Mouse (Mus musculus): ENCODE results near the gene Maco1. TPM values are rescaled to one million over a fixed set of nuclear protein-coding genes. Genes with fewer than 3 reads are reported as not detected.
"Not testable (repeated sequence)": the region's sequence is repeated elsewhere in the genome, so short reads cannot be mapped to it uniquely, and the experiment has no call there.

Maco1 gene
- polyA plus RNA-seq, 1 experiment from 2014 or later = 36.8 TPM

- no peak overlapping the region for H3K4me3 ChIP-seq
- H3K27ac ChIP-seq (replicated peaks) = no peak overlapping the region
- no peaks in the 10 kb centered on the region for H3K4me1 ChIP-seq
- DNase-seq (ENCODE audit: low spot score) = no peak
- 91% methylated on average over 11 of the region's 11 CpGs for WGBS
- H3K9me3 ChIP-seq (replicated peaks) = no peaks in the 10 kb centered on the region
- no peaks in the 10 kb centered on the region for H3K27me3 ChIP-seq (ENCODE audit: low read depth, poor library complexity, severe bottlenecking)
- H3K36me3 ChIP-seq = peaks cover 78% of the 10 kb centered on the region
Measured at GRCm38 (mm10) chr4:134827806-134828205, 25.3 kb downstream of the Maco1 start.

DNA sequence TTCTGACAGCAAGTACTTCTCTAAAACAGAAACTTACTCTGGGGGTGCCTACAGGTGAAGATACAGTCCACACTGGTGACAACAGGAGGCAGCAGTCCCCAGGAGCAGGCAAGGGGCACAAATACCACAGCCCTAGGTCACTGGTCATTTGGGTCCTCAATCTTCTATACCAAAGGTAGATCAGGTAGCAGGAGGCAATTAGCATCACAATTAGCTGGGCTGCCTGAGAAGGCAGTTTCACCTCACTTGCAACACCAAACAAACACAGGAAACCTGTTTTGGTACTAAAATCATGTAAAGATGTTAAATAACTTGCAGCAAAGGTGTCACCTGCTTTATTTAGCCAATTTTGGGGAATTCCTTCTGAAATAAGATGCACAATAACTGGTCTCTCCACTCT, 26.8 kb downstream of the Maco1 start:
- Histone ChIP-seq H3K4me1 (no peaks in the 10 kb centered on the region), H3K27me3 (ENCODE audit: low read depth, poor library complexity, severe bottlenecking) (no peaks in the 10 kb centered on the region), H3K27ac (replicated peaks) (no peak overlapping the region), H3K9me3 (replicated peaks) (no peaks in the 10 kb centered on the region), H3K36me3 (peaks cover 67% of the 10 kb centered on the region), H3K4me3 (no peak overlapping the region)
- no peak for DNase-seq (ENCODE audit: low spot score)

GRCm38 (mm10) chr4:134825864-134826263, 27.3 kb downstream of the Maco1 start:
- not testable (repeated sequence) for H3K4me1 ChIP-seq; H3K4me3 ChIP-seq; H3K27ac ChIP-seq (replicated peaks); H3K27me3 ChIP-seq (ENCODE audit: low read depth, poor library complexity, severe bottlenecking); DNase-seq (ENCODE audit: low spot score); H3K9me3 ChIP-seq (replicated peaks)
- H3K36me3 ChIP-seq = peaks cover 62% of the 10 kb centered on the region
- 97% methylated on average over 11 of the region's 11 CpGs for WGBS

GRCm38 (mm10) chr4:134823560-134823959, 29.6 kb downstream of the Maco1 start:
- Histone ChIP-seq H3K27me3 (ENCODE audit: low read depth, poor library complexity, severe bottlenecking) (no peaks in the 10 kb centered on the region), H3K9me3 (replicated peaks) (no peaks in the 10 kb centered on the region), H3K27ac (replicated peaks) (no peak overlapping the region), H3K36me3 (peaks cover 54% of the 10 kb centered on the region), H3K4me3 (no peak overlapping the region), H3K4me1 (no peaks in the 10 kb centered on the region)
- WGBS = 69% methylated on average over 2 of the region's 2 CpGs
- DNase-seq (ENCODE audit: low spot score) = no peak

DNA sequence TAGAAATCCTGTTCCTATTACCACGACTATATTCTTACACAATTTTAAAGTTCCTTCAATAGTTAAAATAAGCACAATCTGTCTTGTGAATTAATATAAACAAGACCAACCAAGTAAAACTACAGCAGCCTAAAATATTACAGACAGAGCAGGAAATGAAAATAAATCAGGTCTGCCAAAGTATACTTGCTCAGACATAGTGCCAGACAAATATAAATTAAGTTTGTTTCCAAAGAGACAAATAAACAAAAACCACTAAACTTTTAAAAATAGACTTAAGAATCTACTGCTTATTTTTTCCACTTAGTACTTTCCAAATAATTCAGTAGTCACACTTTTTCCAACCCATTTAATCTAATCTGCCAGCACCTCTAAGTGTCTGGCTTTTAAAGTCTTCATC, 32.1 kb downstream of the Maco1 start:
- Histone ChIP-seq H3K27me3 (ENCODE audit: low read depth, poor library complexity, severe bottlenecking) (no peaks in the 10 kb centered on the region), H3K4me3 (no peak overlapping the region), H3K36me3 (peaks cover 45% of the 10 kb centered on the region), H3K9me3 (replicated peaks) (no peaks in the 10 kb centered on the region), H3K27ac (replicated peaks) (no peak overlapping the region), H3K4me1 (no peaks in the 10 kb centered on the region)
- no peak for DNase-seq (ENCODE audit: low spot score)
- 87% methylated on average over 1 of the region's 1 CpGs for WGBS

- Histone ChIP-seq H3K4me3 (no peak overlapping the region), H3K27me3 (ENCODE audit: low read depth, poor library complexity, severe bottlenecking) (no peaks in the 10 kb centered on the region), H3K36me3 (peaks cover 38% of the 10 kb centered on the region), H3K27ac (replicated peaks) (no peak overlapping the region), H3K4me1 (no peaks in the 10 kb centered on the region), H3K9me3 (replicated peaks) (no peaks in the 10 kb centered on the region)
- 88% methylated on average over 4 of the region's 4 CpGs for WGBS
- no peak for DNase-seq (ENCODE audit: low spot score)
Measured at GRCm38 (mm10) chr4:134817706-134818105, 35.4 kb downstream of the Maco1 start.

- Histone ChIP-seq H3K9me3 (replicated peaks) (no peaks in the 10 kb centered on the region), H3K27me3 (ENCODE audit: low read depth, poor library complexity, severe bottlenecking) (no peaks in the 10 kb centered on the region), H3K4me1 (no peaks in the 10 kb centered on the region), H3K27ac (replicated peaks) (no peak overlapping the region), H3K4me3 (no peak overlapping the region), H3K36me3 (peaks cover 64% of the 10 kb centered on the region)
- no peak for DNase-seq (ENCODE audit: low spot score)
- 93% methylated on average over 4 of the region's 4 CpGs for WGBS
Measured at GRCm38 (mm10) chr4:134814229-134814571, 38.9 kb downstream of the Maco1 start.

DNA sequence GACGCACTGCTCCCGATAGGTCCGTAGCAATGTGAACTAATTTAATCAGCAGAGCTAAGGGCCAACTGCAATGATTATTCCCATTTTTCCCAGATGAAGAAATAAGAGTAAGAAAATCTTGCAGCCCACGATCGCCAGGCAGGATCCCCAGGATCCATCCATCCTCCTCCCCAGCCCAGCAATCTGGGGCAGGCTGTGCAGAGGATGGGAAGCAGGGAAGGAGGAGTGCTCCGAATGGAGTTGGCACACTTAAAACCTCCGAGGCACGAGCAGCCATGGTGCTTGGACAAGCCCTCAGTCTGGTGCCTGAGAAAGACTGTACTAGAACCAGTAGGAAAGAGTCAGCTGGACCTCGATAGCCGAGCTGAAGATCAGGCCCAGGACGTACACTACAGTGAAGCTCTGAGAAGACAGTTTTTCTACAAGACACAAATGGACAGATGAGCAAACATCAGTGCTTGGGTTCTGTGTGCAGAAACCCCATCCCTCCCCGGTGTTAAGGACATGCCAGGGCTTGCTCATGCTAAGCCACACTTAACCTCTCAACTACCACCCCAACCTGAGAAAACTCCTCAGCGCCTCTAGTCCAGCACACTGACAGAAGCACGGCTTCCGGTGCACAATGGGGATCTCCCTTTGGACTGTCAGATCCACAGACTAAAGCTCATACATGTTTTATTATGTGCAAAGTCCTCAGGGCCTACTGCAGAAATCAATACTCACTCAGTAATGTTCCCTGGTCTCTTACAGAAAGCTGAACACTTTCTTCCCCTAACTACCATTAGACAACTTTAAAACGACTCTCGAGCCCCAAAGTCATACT, 39.5 kb downstream of the Maco1 start:
- Histone ChIP-seq H3K36me3 (peaks cover 69% of the 10 kb centered on the region), H3K27ac (replicated peaks) (no peak overlapping the region), H3K4me1 (no peaks in the 10 kb centered on the region), H3K4me3 (no peak overlapping the region), H3K9me3 (replicated peaks) (no peaks in the 10 kb centered on the region), H3K27me3 (ENCODE audit: low read depth, poor library complexity, severe bottlenecking) (no peaks in the 10 kb centered on the region)
- WGBS = 95% methylated on average over 17 of the region's 17 CpGs
- no peak for DNase-seq (ENCODE audit: low spot score)

DNA sequence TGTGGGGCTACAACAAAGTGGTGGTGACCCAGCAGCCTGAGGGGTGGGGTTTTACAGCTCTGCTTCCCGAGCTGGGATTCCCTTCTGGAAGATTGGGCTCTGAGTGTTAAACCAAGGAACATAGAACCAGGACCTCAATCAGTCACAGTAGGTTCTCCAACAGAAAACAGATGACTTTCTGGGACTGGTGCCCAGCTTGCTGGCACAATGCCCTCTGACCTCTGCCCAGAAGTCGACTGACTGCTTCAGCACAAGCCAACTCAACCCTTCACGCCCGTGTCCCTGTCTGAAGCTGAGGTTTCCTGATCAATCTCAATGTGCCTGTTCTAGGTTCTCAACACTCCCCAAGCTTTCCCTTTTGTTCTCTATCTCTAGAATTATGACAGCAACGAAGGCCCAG, 48.4 kb downstream of the Maco1 start:
- peaks cover 10% of the 10 kb centered on the region; the same call in 1 of the 2 replicates for H3K4me1 ChIP-seq
- H3K36me3 ChIP-seq = peaks cover 92% of the 10 kb centered on the region
- H3K9me3 ChIP-seq (replicated peaks) = no peaks in the 10 kb centered on the region
- 94% methylated on average over 5 of the region's 5 CpGs for WGBS
- H3K4me3 ChIP-seq = no peak overlapping the region
- H3K27ac ChIP-seq (replicated peaks) = no peak overlapping the region
- H3K27me3 ChIP-seq (ENCODE audit: low read depth, poor library complexity, severe bottlenecking) = no peaks in the 10 kb centered on the region
- no peak for DNase-seq (ENCODE audit: low spot score)

- DNase-seq (ENCODE audit: low spot score) = no peak
- H3K27ac ChIP-seq (replicated peaks) = no peak overlapping the region
- H3K4me3 ChIP-seq = no peak overlapping the region
- H3K27me3 ChIP-seq (ENCODE audit: low read depth, poor library complexity, severe bottlenecking) = no peaks in the 10 kb centered on the region
- no peaks in the 10 kb centered on the region for H3K9me3 ChIP-seq (replicated peaks)
- WGBS = 89% methylated on average over 3 of the region's 3 CpGs
- H3K36me3 ChIP-seq = peaks cover 72% of the 10 kb centered on the region
- H3K4me1 ChIP-seq = peaks cover 18% of the 10 kb centered on the region
Measured at GRCm38 (mm10) chr4:134802765-134803164, 50.4 kb downstream of the Maco1 start.

- H3K27ac ChIP-seq (replicated peaks) = no peak overlapping the region
- DNase-seq (ENCODE audit: low spot score) = no peak
- H3K27me3 ChIP-seq (ENCODE audit: low read depth, poor library complexity, severe bottlenecking) = no peaks in the 10 kb centered on the region
- H3K9me3 ChIP-seq (replicated peaks) = no peaks in the 10 kb centered on the region
- peaks cover 18% of the 10 kb centered on the region for H3K4me1 ChIP-seq
- peaks cover 67% of the 10 kb centered on the region for H3K36me3 ChIP-seq
- WGBS = 92% methylated on average over 10 of the region's 10 CpGs
- no peak overlapping the region for H3K4me3 ChIP-seq
Measured at GRCm38 (mm10) chr4:134802155-134802554, 51.0 kb downstream of the Maco1 start.

DNA sequence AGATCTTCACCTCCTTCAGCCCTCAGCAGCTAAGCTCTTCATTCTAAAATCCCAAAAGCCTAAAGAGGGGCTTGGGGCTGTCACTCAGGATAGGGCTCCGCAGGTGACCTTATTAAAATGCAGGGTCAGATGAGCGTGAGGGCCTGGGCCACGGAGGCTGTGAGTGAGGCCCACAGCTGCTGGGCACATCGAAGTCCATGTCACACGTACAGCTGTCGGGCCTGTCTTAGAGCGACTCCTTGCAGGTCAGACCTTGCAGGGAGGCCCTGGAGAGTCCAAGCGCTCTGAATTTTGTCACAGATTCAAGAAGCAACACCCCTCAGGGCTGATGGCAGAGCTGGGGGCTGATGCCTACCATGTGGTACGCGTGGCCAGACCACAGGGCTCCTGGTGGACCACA, 52.5 kb downstream of the Maco1 start:
- Histone ChIP-seq H3K9me3 (replicated peaks) (no peaks in the 10 kb centered on the region), H3K4me1 (peaks cover 30% of the 10 kb centered on the region), H3K27ac (replicated peaks) (no peak overlapping the region), H3K4me3 (no peak overlapping the region), H3K27me3 (ENCODE audit: low read depth, poor library complexity, severe bottlenecking) (no peaks in the 10 kb centered on the region), H3K36me3 (peaks cover 52% of the 10 kb centered on the region)
- no peak for DNase-seq (ENCODE audit: low spot score)
- 63% methylated on average over 10 of the region's 10 CpGs for WGBS

DNA sequence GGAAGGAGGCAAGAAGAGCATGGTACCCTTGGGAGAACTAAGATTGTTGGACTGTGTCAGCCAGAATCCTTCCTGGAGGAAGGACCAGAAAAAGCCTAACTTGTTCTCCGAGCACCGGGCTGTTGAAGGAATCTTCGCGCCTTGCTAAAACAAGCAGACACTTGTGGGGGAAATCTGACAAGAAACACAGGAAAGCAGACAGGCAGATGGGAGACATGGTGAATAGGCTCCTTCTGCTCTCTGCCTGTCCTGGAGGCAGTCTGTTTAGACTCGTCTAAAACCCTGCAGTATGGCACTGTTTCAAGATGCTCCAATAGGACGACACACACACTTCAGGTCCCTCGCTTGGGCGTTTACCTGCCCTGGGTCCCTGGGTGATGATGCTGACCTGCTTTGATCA, 53.0 kb downstream of the Maco1 start:
- Histone ChIP-seq H3K27me3 (ENCODE audit: low read depth, poor library complexity, severe bottlenecking) (no peaks in the 10 kb centered on the region), H3K27ac (replicated peaks) (no peak overlapping the region), H3K9me3 (replicated peaks) (no peaks in the 10 kb centered on the region), H3K36me3 (peaks cover 46% of the 10 kb centered on the region), H3K4me1 (peaks cover 30% of the 10 kb centered on the region), H3K4me3 (no peak overlapping the region)
- no peak for DNase-seq (ENCODE audit: low spot score)
- 83% methylated on average over 8 of the region's 8 CpGs for WGBS
